Mouse (Mus musculus) right cerebral cortex, adult 18-20 months (tissue): ENCODE measurements around the gene Gm45140.
A peak's percentile ranks its signal among the peaks of the same experiment; 100 is the strongest.

Source experiments
- DNase-seq: peaks from one replicate; pipeline ENCODE4 v3.0.0; 2022; ENCODE audit warnings: mixed read lengths

The Gm45140 gene

GRCm38 (mm10) chr6:87842254-87842653 is 6.7 kb upstream of the Gm45140 start:
- DNase-seq, result no peak

- DNase-seq, result no peak
Observed at GRCm38 (mm10) chr6:87841635-87842034, 6.0 kb upstream of the Gm45140 start.

GRCm38 (mm10) chr6:87839797-87840341 is 4.3 kb upstream of the Gm45140 start:
- DNase-seq, result no peak

- DNase-seq, result peak; percentile 98
Observed at GRCm38 (mm10) chr6:87838551-87839197, 3.1 kb upstream of the Gm45140 start, which contains the start of gene Isy1. Gene Isy1 (minus strand): TSS chr6:87838798.

- no peak for DNase-seq
Observed at GRCm38 (mm10) chr6:87820366-87820765, 15.2 kb downstream of the Gm45140 start.

- no peak for DNase-seq
Observed at GRCm38 (mm10) chr6:87814486-87814885, 21.1 kb downstream of the Gm45140 start.

- DNase-seq, result no peak
Observed at GRCm38 (mm10) chr6:87812656-87813055, 22.9 kb downstream of the Gm45140 start.

GRCm38 (mm10) chr6:87811675-87812338 is 23.8 kb downstream of the Gm45140 start, which contains the start of gene Rab43:
Gene Rab43 (minus strand): TSS chr6:87812164.
- peak; percentile 92 for DNase-seq

GRCm38 (mm10) chr6:87810713-87811669 is 24.6 kb downstream of the Gm45140 start:
- DNase-seq, result peak; percentile 55

- no peak for DNase-seq
Observed at GRCm38 (mm10) chr6:87810311-87810710, 25.3 kb downstream of the Gm45140 start.

GRCm38 (mm10) chr6:87809651-87810161 is 25.9 kb downstream of the Gm45140 start:
- no peak for DNase-seq

- DNase-seq, result no peak
Observed at GRCm38 (mm10) chr6:87809144-87809543, 26.5 kb downstream of the Gm45140 start.

- no peak for DNase-seq
Observed at GRCm38 (mm10) chr6:87808521-87808920, 27.1 kb downstream of the Gm45140 start.

GRCm38 (mm10) chr6:87807735-87808440 is 27.7 kb downstream of the Gm45140 start:
- no peak for DNase-seq

GRCm38 (mm10) chr6:87806857-87807256 is 28.7 kb downstream of the Gm45140 start:
- no peak for DNase-seq

- DNase-seq, result no peak
Observed at GRCm38 (mm10) chr6:87806028-87806427, 29.6 kb downstream of the Gm45140 start.

- no peak for DNase-seq
Observed at GRCm38 (mm10) chr6:87805448-87805847, 30.1 kb downstream of the Gm45140 start.

- no peak for DNase-seq
Observed at GRCm38 (mm10) chr6:87804886-87805285, 30.7 kb downstream of the Gm45140 start.

- no peak for DNase-seq
Observed at GRCm38 (mm10) chr6:87804036-87804435, 31.6 kb downstream of the Gm45140 start.

- DNase-seq, result no peak
Observed at GRCm38 (mm10) chr6:87802462-87802861, 33.1 kb downstream of the Gm45140 start.

- DNase-seq, result no peak
Observed at GRCm38 (mm10) chr6:87799576-87799975, 36.0 kb downstream of the Gm45140 start.

GRCm38 (mm10) chr6:87797321-87797720 is 38.3 kb downstream of the Gm45140 start:
- DNase-seq, result no peak
